Mouse (Mus musculus) mature B cell (primary cell): ENCODE results near the gene Rhou.
"Not testable (repeated sequence)": the region's sequence is repeated elsewhere in the genome, so short reads cannot be mapped to it uniquely, and the experiment has no call there.

ENCODE experiments used
- in situ Hi-C: fragments of 300-500 bp; cut with MboI; formaldehyde crosslinking; loops from 2 replicates; pipeline ENCODE4 v1.14.3; 2019

Gene Rhou

GRCm38 (mm10) chr8:123653308-123653993, at the start of gene Rhou:
Rhou (plus strand) TSS chr8:123653929.
- in situ Hi-C loops: no loop called here

- in situ Hi-C loops: not testable (repeated sequence)
These were observed 41.1 kb upstream of the Rhou start for GRCm38 (mm10) chr8:123612652-123613051.

GRCm38 (mm10) chr8:123623523-123623922, 30.2 kb upstream of the Rhou start:
- in situ Hi-C loops: not testable (repeated sequence)

GRCm38 (mm10) chr8:123624274-123624673, 29.5 kb upstream of the Rhou start:
- in situ Hi-C loops: no loop called here

- in situ Hi-C loops: no loop called here
These were observed 29.0 kb upstream of the Rhou start for GRCm38 (mm10) chr8:123624702-123625101.

- in situ Hi-C loops: no loop called here
These were observed 28.0 kb upstream of the Rhou start for GRCm38 (mm10) chr8:123625717-123626116.

GRCm38 (mm10) chr8:123627410-123628147, 26.1 kb upstream of the Rhou start:
- in situ Hi-C loops: no loop called here

- in situ Hi-C loops: no loop called here
These were observed 25.3 kb upstream of the Rhou start for GRCm38 (mm10) chr8:123628253-123628967.

GRCm38 (mm10) chr8:123628968-123629755, 24.6 kb upstream of the Rhou start:
- in situ Hi-C loops: no loop called here

GRCm38 (mm10) chr8:123630058-123630457, 23.7 kb upstream of the Rhou start:
- in situ Hi-C loops: no loop called here

GRCm38 (mm10) chr8:123630841-123631251, 22.9 kb upstream of the Rhou start:
- in situ Hi-C loops: no loop called here

GRCm38 (mm10) chr8:123631746-123632145, 22.0 kb upstream of the Rhou start:
- in situ Hi-C loops: not testable (repeated sequence)

- in situ Hi-C loops: no loop called here
These were observed 21.5 kb upstream of the Rhou start for GRCm38 (mm10) chr8:123632257-123632656.

GRCm38 (mm10) chr8:123633801-123634200, 19.9 kb upstream of the Rhou start:
- in situ Hi-C loops: no loop called here

- in situ Hi-C loops: no loop called here
These were observed 19.2 kb upstream of the Rhou start for GRCm38 (mm10) chr8:123634395-123635131.

- in situ Hi-C loops: no loop called here
These were observed 18.1 kb upstream of the Rhou start for GRCm38 (mm10) chr8:123635671-123636070.

GRCm38 (mm10) chr8:123643330-123644051, 10.2 kb upstream of the Rhou start:
- in situ Hi-C loops: no loop called here

GRCm38 (mm10) chr8:123645229-123645628, 8.5 kb upstream of the Rhou start:
- in situ Hi-C loops: no loop called here

- in situ Hi-C loops: no loop called here
These were observed 5.2 kb upstream of the Rhou start for GRCm38 (mm10) chr8:123648245-123649170.
